Mouse (Mus musculus): ENCODE measurements around the gene Rnf24. TPM values are rescaled to one million over a fixed set of nuclear protein-coding genes. Genes with fewer than 3 reads are reported as not detected.
"Not testable (repeated sequence)": the region's sequence is repeated elsewhere in the genome, so short reads cannot be mapped to it uniquely, and the experiment has no call there.

Gene Rnf24
- polyA plus RNA-seq, 1 experiment from 2014 or later: 13.9 TPM

- H3K36me3 ChIP-seq (ENCODE audit: control insufficient read depth, insufficient read depth, low read length): no peaks in the 10 kb centered on the region
- H3K4me3 ChIP-seq (ENCODE audit: low read depth, low read length): no peak overlapping the region
- no peak overlapping the region for H3K9ac ChIP-seq (ENCODE audit: low read length)
- DNase-seq (ENCODE audit: low spot score) (no peak), ATAC-seq (no peak)
- H3K27me3 ChIP-seq (replicated peaks; ENCODE audit: control insufficient read depth, insufficient read depth, low read length): no peaks in the 10 kb centered on the region
- H3K4me1 ChIP-seq (ENCODE audit: control insufficient read depth, insufficient read depth, low read length): no peaks in the 10 kb centered on the region
- 83% methylated on average over 1 of the region's 1 CpGs for WGBS
- no peaks in the 10 kb centered on the region for H3K9me3 ChIP-seq (replicated peaks; ENCODE audit: control insufficient read depth, low read length)
- H3K27ac ChIP-seq (ENCODE audit: low read depth, low read length): no peak overlapping the region
- H3K4me2 ChIP-seq (ENCODE audit: low read length): no peak overlapping the region
Observed at GRCm38 (mm10) chr2:131323675-131324074, 29.0 kb downstream of the Rnf24 start.

DNA sequence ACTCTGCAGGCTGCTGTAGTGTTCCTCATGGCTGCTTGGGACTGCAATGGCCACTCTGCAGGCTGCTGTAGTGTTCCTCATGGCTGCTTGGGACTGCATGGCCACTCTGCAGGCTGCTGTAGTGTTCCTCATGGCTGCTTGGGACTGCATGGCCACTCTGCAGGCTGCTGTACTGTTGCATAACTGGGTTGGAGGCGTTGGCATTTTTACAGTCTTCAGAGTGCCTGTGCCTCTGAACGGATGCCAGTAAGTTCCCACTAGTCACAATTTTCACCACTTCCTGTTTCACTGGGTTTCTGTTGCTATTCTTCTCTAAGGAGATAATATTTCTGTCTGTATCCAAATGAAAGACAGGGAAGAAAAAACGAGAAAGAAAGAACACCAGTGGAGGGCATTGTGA lies 31.5 kb downstream of the Rnf24 start:
- not testable (repeated sequence) for H3K27me3 ChIP-seq (replicated peaks; ENCODE audit: control insufficient read depth, insufficient read depth, low read length); DNase-seq (ENCODE audit: low spot score); H3K4me2 ChIP-seq (ENCODE audit: low read length); H3K36me3 ChIP-seq (ENCODE audit: control insufficient read depth, insufficient read depth, low read length); H3K9me3 ChIP-seq (replicated peaks; ENCODE audit: control insufficient read depth, low read length); H3K9ac ChIP-seq (ENCODE audit: low read length); H3K4me1 ChIP-seq (ENCODE audit: control insufficient read depth, insufficient read depth, low read length); ATAC-seq; H3K4me3 ChIP-seq (ENCODE audit: low read depth, low read length); H3K27ac ChIP-seq (ENCODE audit: low read depth, low read length)
- WGBS: 87% methylated on average over 3 of the region's 3 CpGs

DNA sequence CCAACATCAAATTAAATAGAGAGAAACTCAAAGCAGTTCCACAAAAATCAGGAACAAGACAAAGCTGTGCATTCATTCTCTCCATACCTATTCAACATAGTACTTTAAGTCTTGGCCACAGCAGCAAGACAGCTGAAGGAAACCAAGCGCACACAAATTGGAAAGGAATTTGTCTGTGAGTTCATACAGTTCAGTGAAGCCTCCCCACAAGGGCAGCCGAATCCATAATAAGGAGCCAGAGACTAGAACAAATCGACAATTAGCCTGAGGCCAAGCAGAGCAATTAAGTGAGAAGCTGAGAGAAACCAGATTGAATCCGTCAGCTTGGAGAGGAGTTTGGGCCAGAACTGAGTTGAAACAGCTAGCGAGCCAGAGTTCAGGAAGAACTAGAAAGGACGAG lies 33.3 kb downstream of the Rnf24 start:
- no peak overlapping the region for H3K27ac ChIP-seq (ENCODE audit: low read depth, low read length)
- no peak overlapping the region for H3K9ac ChIP-seq (ENCODE audit: low read length)
- H3K27me3 ChIP-seq (replicated peaks; ENCODE audit: control insufficient read depth, insufficient read depth, low read length): no peaks in the 10 kb centered on the region
- 66% methylated on average over 6 of the region's 6 CpGs for WGBS
- no peaks in the 10 kb centered on the region for H3K36me3 ChIP-seq (ENCODE audit: control insufficient read depth, insufficient read depth, low read length)
- H3K9me3 ChIP-seq (replicated peaks; ENCODE audit: control insufficient read depth, low read length): 0 out of 2 replicates have a peak, but pooled peaks cover 8% of the 10 kb centered on the region
- no peak overlapping the region for H3K4me2 ChIP-seq (ENCODE audit: low read length)
- no peak for DNase-seq (ENCODE audit: low spot score)
- H3K4me3 ChIP-seq (ENCODE audit: low read depth, low read length): no peak overlapping the region
- ATAC-seq: no peak
- no peaks in the 10 kb centered on the region for H3K4me1 ChIP-seq (ENCODE audit: control insufficient read depth, insufficient read depth, low read length)

GRCm38 (mm10) chr2:131316167-131316566 lies 36.5 kb downstream of the Rnf24 start:
- H3K36me3 ChIP-seq (ENCODE audit: control insufficient read depth, insufficient read depth, low read length): peaks cover 6% of the 10 kb centered on the region; the same call in 1 of the 2 replicates
- 94% methylated on average over 2 of the region's 2 CpGs for WGBS
- no peak overlapping the region for H3K4me2 ChIP-seq (ENCODE audit: low read length)
- H3K9ac ChIP-seq (ENCODE audit: low read length): no peak overlapping the region
- no peak overlapping the region for H3K4me3 ChIP-seq (ENCODE audit: low read depth, low read length)
- no peaks in the 10 kb centered on the region for H3K4me1 ChIP-seq (ENCODE audit: control insufficient read depth, insufficient read depth, low read length)
- no peaks in the 10 kb centered on the region for H3K27me3 ChIP-seq (replicated peaks; ENCODE audit: control insufficient read depth, insufficient read depth, low read length)
- 0 out of 2 replicates have a peak, but pooled peaks cover 8% of the 10 kb centered on the region for H3K9me3 ChIP-seq (replicated peaks; ENCODE audit: control insufficient read depth, low read length)
- DNase-seq (ENCODE audit: low spot score) (no peak), ATAC-seq (no peak)
- no peak overlapping the region for H3K27ac ChIP-seq (ENCODE audit: low read depth, low read length)

DNA sequence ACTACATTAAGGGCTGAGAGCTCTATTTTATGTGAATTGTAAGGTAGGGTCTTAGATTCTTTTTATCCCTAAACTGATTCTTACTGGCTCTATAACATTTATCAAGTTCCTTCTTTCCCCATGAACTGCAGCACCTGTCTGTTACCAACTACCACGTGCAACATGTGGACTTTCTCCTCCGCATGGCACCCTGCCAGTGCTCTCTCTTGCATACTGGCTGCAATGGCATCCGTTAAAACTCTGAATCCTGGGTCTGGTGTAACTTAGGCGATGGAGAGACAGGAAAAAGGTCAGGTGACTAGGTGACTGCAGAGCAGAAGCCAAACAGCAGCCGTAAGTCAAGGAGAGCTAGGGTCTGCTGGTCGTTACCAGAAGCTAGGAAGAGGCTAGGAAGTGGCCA lies 43.4 kb downstream of the Rnf24 start:
- H3K27me3 ChIP-seq (replicated peaks; ENCODE audit: control insufficient read depth, insufficient read depth, low read length): no peaks in the 10 kb centered on the region
- H3K27ac ChIP-seq (ENCODE audit: low read depth, low read length): no peak overlapping the region
- H3K9ac ChIP-seq (ENCODE audit: low read length): no peak overlapping the region
- no peak overlapping the region for H3K4me3 ChIP-seq (ENCODE audit: low read depth, low read length)
- ATAC-seq (no peak), DNase-seq (ENCODE audit: low spot score) (no peak)
- H3K9me3 ChIP-seq (replicated peaks; ENCODE audit: control insufficient read depth, low read length): no peaks in the 10 kb centered on the region
- no peaks in the 10 kb centered on the region for H3K4me1 ChIP-seq (ENCODE audit: control insufficient read depth, insufficient read depth, low read length)
- WGBS: 75% methylated on average over 6 of the region's 6 CpGs
- no peak overlapping the region for H3K4me2 ChIP-seq (ENCODE audit: low read length)
- peaks cover 10% of the 10 kb centered on the region; the same call in 1 of the 2 replicates for H3K36me3 ChIP-seq (ENCODE audit: control insufficient read depth, insufficient read depth, low read length)

DNA sequence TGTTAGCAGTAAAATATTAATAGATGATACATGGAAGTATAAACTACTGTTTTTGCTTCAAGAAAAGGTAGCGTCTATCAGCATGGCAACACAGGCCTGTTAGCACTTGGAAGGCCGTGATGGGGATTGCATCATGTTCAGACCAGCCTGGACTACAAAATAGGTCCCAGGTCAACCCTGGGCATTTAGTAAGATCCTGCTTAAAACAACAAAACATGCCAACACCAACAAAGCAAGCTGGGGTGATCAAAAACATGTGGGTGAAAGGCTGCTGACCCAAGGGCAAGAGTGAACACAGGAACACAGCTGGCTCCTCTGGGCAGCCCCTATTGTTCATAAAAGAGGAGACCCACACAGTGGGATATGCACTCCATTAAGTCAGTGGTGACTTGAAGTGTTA lies 44.9 kb downstream of the Rnf24 start:
- no peak overlapping the region for H3K4me3 ChIP-seq (ENCODE audit: low read depth, low read length)
- 88% methylated on average over 2 of the region's 2 CpGs for WGBS
- no peak overlapping the region for H3K4me2 ChIP-seq (ENCODE audit: low read length)
- H3K27me3 ChIP-seq (replicated peaks; ENCODE audit: control insufficient read depth, insufficient read depth, low read length): no peaks in the 10 kb centered on the region
- H3K9me3 ChIP-seq (replicated peaks; ENCODE audit: control insufficient read depth, low read length): no peaks in the 10 kb centered on the region
- DNase-seq (ENCODE audit: low spot score): no peak
- H3K9ac ChIP-seq (ENCODE audit: low read length): no peak overlapping the region
- peaks cover 25% of the 10 kb centered on the region for H3K36me3 ChIP-seq (ENCODE audit: control insufficient read depth, insufficient read depth, low read length)
- H3K27ac ChIP-seq (ENCODE audit: low read depth, low read length): no peak overlapping the region
- no peaks in the 10 kb centered on the region for H3K4me1 ChIP-seq (ENCODE audit: control insufficient read depth, insufficient read depth, low read length)
- ATAC-seq: no peak

DNA sequence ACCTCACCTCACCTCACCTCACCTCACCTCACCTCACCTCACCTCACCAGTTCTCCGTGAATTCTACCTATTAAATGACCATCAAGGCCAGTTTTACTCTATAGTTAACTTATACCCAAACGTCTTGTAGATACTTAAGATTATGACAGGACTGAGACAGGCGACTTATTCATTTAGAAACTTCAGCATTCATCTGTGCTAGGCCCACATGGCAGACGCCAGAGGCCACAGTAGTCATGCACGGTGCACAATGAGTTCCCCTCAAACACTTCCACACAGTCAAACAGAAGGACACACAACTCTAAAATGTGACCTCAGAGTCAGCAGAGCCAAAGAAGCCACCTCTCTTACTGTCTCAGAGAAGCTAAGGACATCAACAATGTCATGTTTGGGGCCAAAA lies 45.3 kb downstream of the Rnf24 start:
- peaks cover 29% of the 10 kb centered on the region for H3K36me3 ChIP-seq (ENCODE audit: control insufficient read depth, insufficient read depth, low read length)
- 90% methylated on average over 5 of the region's 5 CpGs for WGBS
- no peak overlapping the region for H3K4me3 ChIP-seq (ENCODE audit: low read depth, low read length)
- DNase-seq (ENCODE audit: low spot score) (no peak), ATAC-seq (no peak)
- H3K4me2 ChIP-seq (ENCODE audit: low read length): no peak overlapping the region
- H3K27me3 ChIP-seq (replicated peaks; ENCODE audit: control insufficient read depth, insufficient read depth, low read length): no peaks in the 10 kb centered on the region
- no peaks in the 10 kb centered on the region for H3K4me1 ChIP-seq (ENCODE audit: control insufficient read depth, insufficient read depth, low read length)
- no peak overlapping the region for H3K27ac ChIP-seq (ENCODE audit: low read depth, low read length)
- H3K9me3 ChIP-seq (replicated peaks; ENCODE audit: control insufficient read depth, low read length): no peaks in the 10 kb centered on the region
- no peak overlapping the region for H3K9ac ChIP-seq (ENCODE audit: low read length)

DNA sequence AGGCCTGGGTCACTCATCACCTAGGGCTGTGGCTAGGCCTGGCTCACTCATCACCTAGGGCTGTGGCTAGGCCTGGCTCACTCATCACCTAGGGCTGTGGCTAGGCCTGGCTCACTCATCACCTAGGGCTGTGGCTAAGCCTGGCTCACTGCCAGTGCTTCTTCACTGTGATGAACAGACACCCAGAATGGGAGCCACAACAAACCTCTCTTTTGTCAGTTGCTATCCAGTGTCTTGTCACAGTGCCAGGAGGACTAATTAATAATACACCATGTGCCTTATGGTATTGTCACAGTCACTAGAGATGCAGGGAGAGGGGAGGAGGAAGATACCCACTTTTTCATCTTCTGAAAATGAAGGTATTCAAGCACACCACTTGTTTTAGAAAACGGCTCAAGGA lies 47.5 kb downstream of the Rnf24 start:
- not testable (repeated sequence) for ATAC-seq

DNA sequence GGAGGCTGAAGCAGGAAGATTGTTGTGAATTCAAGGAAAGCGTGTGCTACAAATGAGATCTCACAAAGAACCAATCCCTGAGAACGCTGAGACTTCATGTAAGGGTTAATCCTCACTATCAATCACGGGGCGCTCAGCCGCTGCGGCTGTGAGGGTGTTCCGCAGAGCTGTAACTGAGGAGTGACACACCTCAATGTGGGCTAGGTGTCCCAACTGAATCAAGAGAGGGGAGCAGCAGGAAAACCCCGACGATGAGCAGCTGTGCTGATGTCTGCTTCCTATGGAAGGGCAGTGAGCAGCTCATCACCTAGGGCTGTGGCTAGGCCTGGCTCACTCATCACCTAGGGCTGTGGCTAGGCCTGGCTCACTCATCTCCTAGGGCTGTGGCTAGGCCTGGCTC lies 48.2 kb downstream of the Rnf24 start:
- no peak overlapping the region for H3K27ac ChIP-seq (ENCODE audit: low read depth, low read length)
- H3K4me1 ChIP-seq (ENCODE audit: control insufficient read depth, insufficient read depth, low read length): no peaks in the 10 kb centered on the region
- DNase-seq (ENCODE audit: low spot score): no peak
- no peaks in the 10 kb centered on the region for H3K9me3 ChIP-seq (replicated peaks; ENCODE audit: control insufficient read depth, low read length)
- WGBS: 88% methylated on average over 9 of the region's 9 CpGs
- peaks cover 46% of the 10 kb centered on the region for H3K36me3 ChIP-seq (ENCODE audit: control insufficient read depth, insufficient read depth, low read length)
- no peak for ATAC-seq
- H3K4me2 ChIP-seq (ENCODE audit: low read length): no peak overlapping the region
- no peaks in the 10 kb centered on the region for H3K27me3 ChIP-seq (replicated peaks; ENCODE audit: control insufficient read depth, insufficient read depth, low read length)
- no peak overlapping the region for H3K4me3 ChIP-seq (ENCODE audit: low read depth, low read length)
- H3K9ac ChIP-seq (ENCODE audit: low read length): no peak overlapping the region

More for the DNA sequence above, 47.5 kb downstream of the Rnf24 start:
- 56% methylated on average over 1 of the region's 1 CpGs for WGBS
- not testable (repeated sequence) for H3K4me1 ChIP-seq (ENCODE audit: control insufficient read depth, insufficient read depth, low read length); H3K27me3 ChIP-seq (replicated peaks; ENCODE audit: control insufficient read depth, insufficient read depth, low read length); H3K4me2 ChIP-seq (ENCODE audit: low read length); H3K27ac ChIP-seq (ENCODE audit: low read depth, low read length); H3K9ac ChIP-seq (ENCODE audit: low read length); H3K4me3 ChIP-seq (ENCODE audit: low read depth, low read length); H3K9me3 ChIP-seq (replicated peaks; ENCODE audit: control insufficient read depth, low read length)
- peaks cover 38% of the 10 kb centered on the region for H3K36me3 ChIP-seq (ENCODE audit: control insufficient read depth, insufficient read depth, low read length)
- peak; percentile 57 for DNase-seq (ENCODE audit: low spot score)

Data from forebrain, embryonic 14.5 days (tissue).